Mouse (Mus musculus) c-Kit-positive CD71-positive TER-119-negative erythroid progenitor cells, embryonic 14.5 days (primary cell): ENCODE data around the gene Cyth4.

Experiments used
- DNase-seq: peaks from one replicate; pipeline ENCODE4 v3.0.0-alpha.2; 2013; ENCODE audit warnings: low read depth

Gene Cyth4

GRCm38 (mm10) chr15:78587050-78587994, 9.5 kb upstream of the Cyth4 start:
- no peak for DNase-seq

- DNase-seq = no peak
Measured at GRCm38 (mm10) chr15:78588049-78588448, 8.8 kb upstream of the Cyth4 start.

DNA sequence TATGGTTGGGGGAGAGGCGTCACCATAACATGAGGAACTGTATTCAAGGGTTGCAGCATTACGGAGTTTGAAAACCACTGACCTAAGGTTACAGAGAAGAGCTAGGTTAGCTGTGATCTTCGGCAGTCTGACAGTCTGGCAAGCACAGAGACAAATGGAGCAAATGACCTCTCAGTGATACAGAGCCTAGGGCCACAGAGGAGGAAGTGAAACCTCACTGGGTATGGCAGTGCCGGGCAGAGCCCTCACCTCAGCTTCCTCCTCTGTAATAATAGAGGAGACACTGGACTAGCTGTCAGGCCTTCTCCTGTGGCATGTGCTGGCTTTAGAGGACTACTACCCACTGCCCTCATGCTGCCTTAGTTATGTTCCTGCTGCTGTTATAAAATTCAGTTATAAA, 7.9 kb upstream of the Cyth4 start:
- no peak for DNase-seq

- DNase-seq = no peak
Measured at GRCm38 (mm10) chr15:78589936-78590335, 6.9 kb upstream of the Cyth4 start.

DNA sequence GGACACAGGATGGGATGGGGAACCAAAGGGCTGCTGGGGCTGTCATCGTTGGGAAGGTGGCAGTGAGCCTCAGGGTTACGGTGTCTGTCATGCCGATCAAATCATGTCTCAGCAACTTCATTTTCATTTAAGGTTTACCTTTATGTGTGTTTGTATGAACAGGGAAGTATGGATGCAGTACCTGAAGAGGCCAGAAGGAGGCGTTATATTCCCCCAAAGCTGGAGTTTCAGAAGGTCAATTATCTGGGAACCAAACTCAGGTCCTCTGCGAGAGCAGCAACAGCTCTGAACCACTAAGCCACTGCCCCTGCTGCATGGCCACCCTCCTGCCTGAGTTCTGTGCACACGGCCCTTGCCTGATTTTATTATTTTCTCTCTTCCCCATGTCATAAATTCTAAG, 6.1 kb upstream of the Cyth4 start:
- DNase-seq = no peak

GRCm38 (mm10) chr15:78591680-78592451, 5.0 kb upstream of the Cyth4 start:
- DNase-seq = no peak

- no peak for DNase-seq
Measured at GRCm38 (mm10) chr15:78592452-78592968, 4.3 kb upstream of the Cyth4 start.

DNA sequence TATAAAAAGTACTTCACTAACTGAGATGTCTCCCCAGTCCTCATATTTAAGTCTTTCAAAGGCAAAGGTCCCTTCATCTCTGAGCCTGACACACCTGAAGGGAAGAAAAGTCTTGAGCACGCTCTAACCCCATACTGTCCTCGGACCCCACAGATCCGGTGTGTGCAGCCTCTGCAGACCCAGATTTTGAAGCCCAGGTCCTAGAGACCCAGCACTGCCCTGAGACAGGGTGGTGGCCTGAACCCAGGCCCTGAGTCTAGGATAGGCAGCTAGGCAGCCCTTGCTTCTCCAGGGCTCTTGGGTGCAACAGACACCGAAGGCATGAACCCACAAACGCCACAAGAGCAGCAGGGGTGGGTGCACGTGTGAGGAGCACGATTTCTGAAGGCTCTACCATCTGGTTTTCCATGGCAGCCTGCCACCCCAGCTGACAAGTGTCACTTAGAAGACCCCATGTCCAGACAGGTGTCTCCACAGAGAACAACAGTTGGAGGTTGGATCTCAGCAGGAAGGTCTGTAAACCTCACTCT, 2.9 kb upstream of the Cyth4 start:
- no peak for DNase-seq

DNA sequence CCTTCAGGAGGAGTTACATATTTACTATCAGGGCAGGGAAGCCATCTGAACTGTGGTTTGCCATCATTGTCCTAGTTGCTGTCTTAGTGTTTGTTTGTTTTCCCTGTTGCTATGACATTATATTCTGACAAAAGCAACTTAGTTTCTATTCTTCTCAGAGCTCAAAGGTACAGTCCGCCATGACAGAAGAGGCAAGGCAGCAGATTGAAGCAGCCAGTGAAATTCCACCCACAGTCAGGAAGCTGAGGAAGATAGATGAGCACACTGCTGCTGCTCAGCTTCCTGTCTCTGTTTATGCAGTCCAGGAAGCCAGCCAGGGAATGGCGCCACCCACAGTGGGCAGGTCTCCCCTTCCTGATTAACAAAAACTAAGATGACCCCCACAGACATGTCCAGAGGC, 2.0 kb upstream of the Cyth4 start:
- no peak for DNase-seq

GRCm38 (mm10) chr15:78595468-78595867, 1.4 kb upstream of the Cyth4 start:
- no peak for DNase-seq

GRCm38 (mm10) chr15:78596504-78596903, 343 bp upstream of the Cyth4 start:
- DNase-seq = no peak

DNA sequence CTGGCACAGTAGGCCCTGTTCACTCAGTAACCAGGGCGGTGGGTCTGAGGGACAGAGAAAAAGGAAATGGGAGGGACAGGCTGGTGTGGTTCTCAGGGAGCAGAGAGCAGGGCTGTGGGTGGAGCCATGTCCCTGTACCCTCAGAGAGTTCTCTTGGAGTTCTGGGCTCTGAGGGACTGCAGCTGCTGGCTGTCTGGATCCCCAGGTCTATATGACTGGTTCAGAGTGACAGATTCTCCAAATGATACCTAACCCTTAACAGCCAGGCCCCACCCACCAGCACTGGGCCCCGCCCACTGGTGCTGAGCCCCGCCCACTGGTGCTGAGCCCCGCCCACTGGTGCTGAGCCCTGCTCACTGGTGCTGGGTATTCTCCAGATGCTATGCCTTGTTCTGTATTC, 882 bp downstream of the Cyth4 start:
- DNase-seq = no peak

DNA sequence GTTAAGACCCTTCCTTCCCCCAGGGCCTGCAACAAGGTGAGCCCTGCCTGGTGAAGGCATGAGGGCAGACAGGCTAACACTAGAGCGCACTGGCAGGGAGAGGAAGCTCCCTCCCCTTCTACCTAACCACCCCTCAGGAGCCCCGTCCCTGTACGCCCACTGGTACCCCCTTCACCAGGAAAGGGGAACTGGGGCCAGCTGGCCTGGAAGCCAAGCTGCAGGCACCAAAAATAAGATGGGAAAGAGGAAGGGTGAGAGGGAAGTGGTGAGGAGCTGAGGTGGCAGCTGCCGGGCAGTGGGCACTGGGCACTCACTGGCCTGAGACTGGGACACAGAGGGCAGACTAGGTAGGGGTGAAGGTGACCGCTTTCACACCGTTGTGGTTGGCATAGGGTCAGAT, 2.3 kb downstream of the Cyth4 start:
- no peak for DNase-seq

- DNase-seq = no peak
Measured at GRCm38 (mm10) chr15:78599529-78600193, 2.8 kb downstream of the Cyth4 start.

GRCm38 (mm10) chr15:78601180-78601579, 4.3 kb downstream of the Cyth4 start:
- DNase-seq = no peak

GRCm38 (mm10) chr15:78604255-78604654, 7.4 kb downstream of the Cyth4 start:
- no peak for DNase-seq

- no peak for DNase-seq
Measured at GRCm38 (mm10) chr15:78605371-78605791, 8.5 kb downstream of the Cyth4 start.

DNA sequence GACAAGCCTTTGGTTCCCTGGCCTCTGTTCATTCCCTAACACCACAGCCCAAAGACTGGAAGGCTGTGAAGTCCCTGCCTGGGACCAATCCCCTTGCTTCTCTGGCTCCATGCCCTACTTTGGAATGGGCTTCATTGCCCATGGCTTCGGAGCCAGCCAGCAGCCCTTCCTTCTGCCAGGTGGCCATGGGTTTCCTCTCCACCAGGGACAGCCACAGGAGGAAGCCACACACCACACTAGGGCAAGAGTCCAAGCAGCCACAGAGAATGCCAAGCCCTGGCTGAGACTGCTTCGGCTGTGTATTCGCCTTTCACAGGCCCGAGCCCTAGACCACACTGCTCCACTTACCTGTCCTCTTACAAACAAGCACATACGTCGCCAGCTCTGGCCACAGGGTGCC, 9.2 kb downstream of the Cyth4 start:
- DNase-seq = no peak

DNA sequence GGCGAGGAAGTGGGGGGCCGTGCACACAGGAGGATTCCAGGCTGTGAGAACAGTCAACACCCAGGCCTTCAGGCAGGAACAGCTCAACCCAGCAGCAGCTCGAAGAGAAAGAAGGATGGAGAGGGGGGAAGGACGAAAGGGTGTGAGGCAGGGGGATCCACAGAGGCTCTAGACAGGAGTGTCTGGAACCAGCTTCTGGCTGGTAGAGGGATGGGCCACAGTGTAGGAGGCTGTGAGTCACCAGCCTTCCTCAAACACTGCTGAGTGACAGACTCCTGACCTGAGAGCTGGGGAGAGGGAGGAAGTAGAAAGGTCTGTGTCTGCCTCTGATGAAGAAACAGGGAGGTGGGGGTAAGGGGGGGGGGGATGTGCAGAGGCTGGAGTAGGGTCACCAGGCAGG, 10.6 kb downstream of the Cyth4 start:
- DNase-seq = no peak

GRCm38 (mm10) chr15:78610705-78611462, 14.0 kb downstream of the Cyth4 start:
- DNase-seq = no peak

DNA sequence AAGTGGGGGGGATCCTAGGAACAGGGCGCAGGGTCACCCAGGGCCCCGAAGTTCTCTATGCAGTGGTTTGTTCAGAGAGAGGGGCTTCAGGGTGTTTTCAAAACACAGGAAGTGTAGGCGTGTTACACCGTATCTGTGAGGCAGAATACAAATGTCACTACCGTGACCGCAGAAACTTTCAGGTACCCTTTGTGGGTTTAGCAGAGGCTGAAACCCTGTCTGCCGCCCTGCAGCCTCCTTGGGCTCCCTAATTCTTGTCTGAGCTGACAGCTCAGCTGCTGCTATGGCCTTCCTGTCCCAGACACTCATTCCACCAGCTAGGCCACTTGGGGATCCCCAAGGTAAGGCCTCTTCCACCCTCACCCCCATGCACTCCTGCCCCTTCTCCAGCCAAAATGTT, 17.7 kb downstream of the Cyth4 start:
- DNase-seq = no peak
